Mouse (Mus musculus) stomach, postnatal 0 days (tissue): ENCODE measurements around the gene 9330182L06Rik. TPM values are rescaled to one million over a fixed set of nuclear protein-coding genes. Genes with fewer than 3 reads are reported as not detected.
A peak's percentile ranks its signal among the peaks of the same experiment; 100 is the strongest.

Experiments
- ATAC-seq: fragments of 200-750 bp; cut with Nextera tagmentation; 2 replicates; pipeline ENCODE4 v1.8.0; 2017; ENCODE audit not compliant: low FRiP score, low TSS enrichment
- DNase-seq: peaks from one replicate; pipeline ENCODE4 v3.0.0-alpha.2; 2016; ENCODE audit warnings: low spot score
- H3K27ac ChIP-seq: fragments of 300-500 bp; sonication (generic); replicated peaks from 2 replicates; pipeline ENCODE4 v1.5.1; 2014; ENCODE audit warnings: mild to moderate bottlenecking, control low read depth
- H3K27me3 ChIP-seq: fragments of 300-500 bp; sonication (generic); 2 replicates; pipeline ENCODE4 v1.6.1; 2014; ENCODE audit warnings: low read length; ENCODE audit not compliant: control insufficient read depth, insufficient read depth
- H3K36me3 ChIP-seq: fragments of 300-500 bp; sonication (generic); 2 replicates; pipeline ENCODE4 v1.6.1; 2014; ENCODE audit warnings: low read length, mixed read lengths; ENCODE audit not compliant: control insufficient read depth, insufficient read depth
- H3K4me1 ChIP-seq: fragments of 300-500 bp; sonication (generic); replicated peaks from 2 replicates; pipeline ENCODE4 v1.6.1; 2014; ENCODE audit warnings: antibody characterized with exemption; ENCODE audit not compliant: control insufficient read depth, insufficient read depth
- H3K4me2 ChIP-seq: fragments of 300-500 bp; sonication (generic); replicated peaks from 2 replicates; pipeline ENCODE4 v1.6.1; 2014; ENCODE audit warnings: low read depth, mild to moderate bottlenecking, control low read depth, moderate library complexity
- H3K4me3 ChIP-seq: fragments of 300-500 bp; sonication (generic); 2 replicates; pipeline ENCODE4 v1.5.1; 2014; ENCODE audit warnings: low read depth, low read length, control low read depth
- H3K9ac ChIP-seq: fragments of 300-500 bp; sonication (generic); 2 replicates; pipeline ENCODE4 v1.6.1; 2014; ENCODE audit warnings: mild to moderate bottlenecking, low read length, control low read depth, mixed read lengths
- H3K9me3 ChIP-seq: fragments of 300-500 bp; sonication (generic); 2 replicates; pipeline ENCODE4 v1.6.1; 2016; ENCODE audit warnings: low read length; ENCODE audit not compliant: control insufficient read depth
- CTCF ChIP-seq: IDR thresholded peaks from 2 replicates; pipeline ENCODE4 v1.5.1; 2016; ENCODE audit warnings: antibody characterized with exemption, low read depth, mild to moderate bottlenecking, moderate library complexity
- EP300 ChIP-seq: optimal IDR thresholded peaks from 2 replicates; pipeline ENCODE3; 2016; ENCODE audit warnings: antibody characterized with exemption
- WGBS: fragments of 180-500 bp; shearing (Covaris S2); extraction: QIAGEN DNeasy Blood & Tissue Kit; methylation state at CpG from one replicate; pipeline ENCODE4 v1.1.7; 2014; 5-methylcytosine and 5-hydroxymethylcytosine counted together
- polyA plus RNA-seq: library from polyadenylated mRNA; unstranded; fragments of >200 nt; fragmentation: Nextera tagmentation; extraction: Ambion mirVana; gene quantifications from 2 replicates; pipeline ENCODE4 v1.2.1, GENCODE M21; 2015

Gene 9330182L06Rik
- polyA plus RNA-seq, 1 experiment from 2014 or later, result 2.3 TPM

GRCm38 (mm10) chr5:9295777-9296549, 30.0 kb downstream of the 9330182L06Rik start:
- no peak for TF ChIP-seq CTCF
- no peak overlapping the region for H3K4me2 ChIP-seq
- ATAC-seq (peak; percentile 42), DNase-seq (no peak)
- no peak overlapping the region for H3K9ac ChIP-seq
- no peak overlapping the region for H3K27ac ChIP-seq
- no peak overlapping the region for H3K4me3 ChIP-seq
- 60% methylated on average over 2 of the region's 2 CpGs for WGBS
- no peaks in the 10 kb centered on the region for H3K9me3 ChIP-seq
- no peaks in the 10 kb centered on the region for H3K27me3 ChIP-seq
- H3K36me3 ChIP-seq, result no peaks in the 10 kb centered on the region
- no peaks in the 10 kb centered on the region for H3K4me1 ChIP-seq

- peak; percentile 76 for ATAC-seq
- H3K27ac ChIP-seq, result no peak overlapping the region
- H3K4me3 ChIP-seq, result no peak overlapping the region
- no peak for DNase-seq
- no peaks in the 10 kb centered on the region for H3K27me3 ChIP-seq
- H3K4me1 ChIP-seq, result no peaks in the 10 kb centered on the region
- no peak overlapping the region for H3K4me2 ChIP-seq
- no peak for TF ChIP-seq CTCF
- TF ChIP-seq EP300, result no peak
- no peaks in the 10 kb centered on the region for H3K9me3 ChIP-seq
- no peaks in the 10 kb centered on the region for H3K36me3 ChIP-seq
- H3K9ac ChIP-seq, result no peak overlapping the region
Measured at GRCm38 (mm10) chr5:9296550-9296928, 30.6 kb downstream of the 9330182L06Rik start.

- DNase-seq (no peak), ATAC-seq (no peak)
- H3K4me3 ChIP-seq, result no peak overlapping the region
- no peaks in the 10 kb centered on the region for H3K36me3 ChIP-seq
- no peaks in the 10 kb centered on the region for H3K27me3 ChIP-seq
- H3K27ac ChIP-seq, result no peak overlapping the region
- no peaks in the 10 kb centered on the region for H3K4me1 ChIP-seq
- 76% methylated on average over 1 of the region's 1 CpGs for WGBS
- H3K9me3 ChIP-seq, result no peaks in the 10 kb centered on the region
- no peak for TF ChIP-seq EP300
- TF ChIP-seq CTCF, result no peak
- no peak overlapping the region for H3K9ac ChIP-seq
- H3K4me2 ChIP-seq, result no peak overlapping the region
Measured at GRCm38 (mm10) chr5:9326863-9327262, 60.9 kb downstream of the 9330182L06Rik start.

- no peak for TF ChIP-seq EP300
- TF ChIP-seq CTCF, result no peak
- H3K9me3 ChIP-seq, result no peaks in the 10 kb centered on the region
- no peak overlapping the region for H3K4me2 ChIP-seq
- H3K27me3 ChIP-seq, result no peaks in the 10 kb centered on the region
- WGBS, result 83% methylated on average over 1 of the region's 1 CpGs
- no peak overlapping the region for H3K9ac ChIP-seq
- DNase-seq (no peak), ATAC-seq (no peak)
- no peak overlapping the region for H3K27ac ChIP-seq
- H3K4me3 ChIP-seq, result no peak overlapping the region
- H3K36me3 ChIP-seq, result no peaks in the 10 kb centered on the region
- no peaks in the 10 kb centered on the region for H3K4me1 ChIP-seq
Measured at GRCm38 (mm10) chr5:9327528-9327927, 61.6 kb downstream of the 9330182L06Rik start.

GRCm38 (mm10) chr5:9338756-9339510, 73.0 kb downstream of the 9330182L06Rik start:
- H3K4me2 ChIP-seq, result no peak overlapping the region
- H3K36me3 ChIP-seq, result no peaks in the 10 kb centered on the region
- DNase-seq, result no peak
- no peak overlapping the region for H3K9ac ChIP-seq
- no peak overlapping the region for H3K4me3 ChIP-seq
- TF ChIP-seq CTCF (no peak), EP300 (no peak)
- no peak for ATAC-seq
- no peak overlapping the region for H3K27ac ChIP-seq
- H3K4me1 ChIP-seq, result no peaks in the 10 kb centered on the region
- H3K9me3 ChIP-seq, result no peaks in the 10 kb centered on the region
- H3K27me3 ChIP-seq, result no peaks in the 10 kb centered on the region
- whole genome bisulfite sequencing, result 64% methylated on average over 7 of the region's 7 CpGs
